Mouse (Mus musculus) heart, adult 2 months (tissue): Measurements from ENCODE around the gene Etv3.

ENCODE experiments used
- CTCF ChIP-seq: fragments of 200-600 bp; IDR thresholded peaks from 2 replicates; pipeline ENCODE4 v1.8.1; 2022; ENCODE audit warnings: antibody characterized with exemption, mild to moderate bottlenecking, moderate library complexity
- EP300 ChIP-seq: fragments of 200-500 bp; IDR thresholded peaks from 2 replicates; pipeline ENCODE4 v1.6.1; 2011; ENCODE audit warnings: low read depth, low read length, control low read depth; ENCODE audit not compliant: insufficient read depth

DNA sequence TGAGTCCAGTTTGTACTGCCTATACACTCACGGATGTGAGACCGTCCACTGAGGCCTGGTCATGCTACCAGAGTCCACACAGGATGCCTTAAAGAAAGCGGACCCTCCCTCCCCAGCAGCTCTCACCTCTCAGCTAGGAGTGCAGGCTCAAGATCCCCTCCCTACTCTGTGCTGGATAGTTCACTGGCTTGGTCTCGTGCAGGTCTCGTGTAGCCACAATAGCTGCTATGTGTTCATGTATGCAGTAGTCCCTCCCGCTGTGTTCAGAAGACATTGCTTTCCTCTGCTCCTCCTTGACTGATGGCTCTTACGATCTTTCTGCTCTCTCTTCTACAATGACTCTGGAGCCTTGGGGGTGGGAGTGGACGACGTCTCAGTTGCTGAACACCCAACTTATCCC, 26.9 kb upstream of the Etv3 start:
- TF ChIP-seq CTCF (no peak), EP300 (no peak)
